Mouse (Mus musculus) v-Abl transformed pro-B cells (cell line): Measurements from ENCODE around the gene Larp4.

Experiments
- in situ Hi-C, 2 experiments: fragments of 400-800 bp; cut with MboI; formaldehyde crosslinking; loops; one replicate each; pipeline ENCODE4 v1.15.1; 2025; ENCODE audit not compliant: unreplicated experiment in 2 of 2

Gene Larp4

GRCm38 (mm10) chr15:100052726-100053125 is 82.9 kb downstream of the Larp4 start:
- in situ Hi-C loops = no loop called here

DNA sequence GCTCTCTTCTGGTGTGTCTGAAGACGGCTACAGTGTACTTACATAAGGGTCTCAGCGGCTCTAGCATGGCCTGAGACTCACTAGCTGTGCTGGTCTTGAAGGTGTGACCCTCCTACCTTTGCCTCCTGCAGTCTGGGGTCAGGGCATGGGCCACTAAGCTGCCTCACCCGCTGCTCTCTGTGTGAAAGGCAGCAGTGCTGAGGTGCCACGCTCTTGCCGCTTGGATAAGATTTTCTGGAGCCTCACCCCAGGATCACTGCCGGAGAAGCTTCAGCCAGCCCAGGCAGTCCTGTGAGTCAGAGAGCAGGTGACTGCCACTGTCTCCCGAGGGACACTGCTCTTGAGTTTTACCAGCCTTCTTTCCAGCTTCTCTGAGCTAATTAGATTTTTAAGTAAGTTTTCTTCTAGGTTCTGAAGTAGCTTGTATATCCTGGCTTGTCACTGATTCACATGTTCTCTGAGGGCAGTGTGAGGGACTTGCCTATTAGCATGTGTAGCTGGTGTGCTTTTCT is 86.6 kb downstream of the Larp4 start:
- in situ Hi-C loops = no loop called here

GRCm38 (mm10) chr15:100057698-100058097 is 87.8 kb downstream of the Larp4 start:
- in situ Hi-C loops = no loop called here

DNA sequence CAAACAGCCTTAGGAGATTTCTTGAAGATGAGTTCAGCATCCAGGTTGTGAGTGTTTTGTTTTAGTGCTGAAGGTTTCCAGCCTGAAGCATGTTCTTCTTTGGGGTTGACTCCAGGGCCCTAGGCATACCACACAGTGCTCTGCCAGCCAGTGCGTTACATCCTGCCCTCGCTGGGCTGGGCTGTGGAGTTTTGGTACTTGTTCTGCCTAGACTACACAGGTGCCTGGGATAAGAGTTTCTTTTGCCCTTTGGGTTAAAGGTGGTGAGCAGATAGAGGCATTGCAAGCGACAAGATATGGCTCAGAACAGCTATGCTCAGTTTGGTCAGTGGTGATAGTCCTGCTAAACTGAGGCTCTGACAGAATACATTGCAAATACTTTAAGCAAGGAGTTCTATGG is 88.3 kb downstream of the Larp4 start:
- in situ Hi-C loops = no loop called here

DNA sequence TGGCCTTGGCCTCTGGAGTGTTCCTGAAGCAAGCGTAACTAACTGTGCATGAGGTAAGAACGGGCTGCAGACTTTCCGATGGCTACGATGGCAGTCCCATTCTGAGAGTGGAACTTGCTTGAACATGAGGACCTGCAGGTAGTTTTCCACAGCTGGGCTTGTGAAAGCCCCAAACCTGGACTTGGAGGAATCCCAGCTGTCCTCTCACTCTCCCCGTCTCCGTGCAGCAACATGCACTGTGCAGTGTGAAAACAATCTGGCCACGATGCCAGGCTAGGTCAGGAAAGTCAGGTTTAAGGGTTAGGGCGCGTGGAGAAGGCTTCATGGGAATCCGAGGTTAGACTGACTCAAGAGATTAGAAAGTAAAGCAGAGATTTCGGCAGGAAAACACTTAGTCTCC is 89.0 kb downstream of the Larp4 start:
- in situ Hi-C loops = no loop called here

GRCm38 (mm10) chr15:100059626-100060311 is 89.9 kb downstream of the Larp4 start:
- in situ Hi-C loops = no loop called here

DNA sequence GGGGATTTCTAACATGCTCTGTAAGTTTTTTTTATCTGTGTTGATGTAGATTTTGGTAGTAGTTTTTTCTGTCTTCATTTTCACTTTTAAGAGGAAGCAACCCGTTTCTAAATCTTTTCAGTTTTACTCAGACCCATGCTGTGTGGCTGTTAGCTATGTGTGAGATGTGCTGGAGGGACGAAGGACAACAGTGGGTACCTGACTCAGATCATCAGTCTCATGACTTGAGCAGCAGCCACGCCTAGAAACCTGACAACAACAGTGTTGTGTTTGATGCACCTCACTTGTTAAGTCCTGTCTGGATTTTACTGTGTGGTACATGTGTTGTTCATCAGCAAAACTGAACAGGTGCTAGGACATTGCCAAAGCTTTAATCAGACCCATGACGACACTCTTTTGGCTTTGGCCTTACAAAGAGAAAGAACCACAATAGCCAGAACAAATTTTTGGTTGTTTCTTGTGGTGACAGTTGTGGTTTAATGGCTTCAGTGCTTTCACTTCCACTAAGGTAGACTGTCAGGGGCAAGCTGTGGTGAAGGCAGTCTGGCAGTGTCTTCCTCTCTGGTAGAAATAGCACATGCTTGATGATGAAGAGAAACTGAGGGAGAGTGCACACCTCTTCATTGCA is 90.8 kb downstream of the Larp4 start:
- in situ Hi-C loops = no loop called here

DNA sequence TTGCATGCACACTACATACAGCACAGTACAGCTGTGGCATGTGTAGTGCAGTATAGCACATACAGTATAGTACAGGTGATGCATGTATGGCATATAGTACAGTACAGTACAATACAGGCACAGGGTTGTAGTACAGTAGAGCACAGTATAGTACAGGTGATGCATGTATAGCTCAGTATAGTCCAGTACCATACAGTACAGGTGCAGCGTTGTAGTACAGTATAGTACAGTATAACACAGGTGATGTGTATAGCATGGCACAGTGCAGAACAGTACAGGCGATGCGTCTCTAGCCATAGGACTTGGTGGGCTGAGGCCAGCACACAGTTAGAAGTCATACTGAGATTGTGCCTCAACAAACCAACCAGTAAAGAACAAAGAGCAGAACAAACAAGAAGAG is 91.5 kb downstream of the Larp4 start:
- in situ Hi-C loops = no loop called here

GRCm38 (mm10) chr15:100063229-100063773 is 93.4 kb downstream of the Larp4 start:
- in situ Hi-C loops = no loop called here
